Mouse (Mus musculus) cerebellum, adult 11 months (tissue): ENCODE measurements around the gene F5.
"Not testable (repeated sequence)": the region's sequence is repeated elsewhere in the genome, so short reads cannot be mapped to it uniquely, and the experiment has no call there.

Source experiments
- DNase-seq: peaks from one replicate; pipeline ENCODE4 v3.0.0; 2022

The F5 gene

GRCm38 (mm10) chr1:164162745-164163144 is 11.1 kb downstream of the F5 start:
- no peak for DNase-seq

- DNase-seq = no peak
Observed at GRCm38 (mm10) chr1:164168818-164169217, 17.2 kb downstream of the F5 start.

- no peak for DNase-seq
Observed at GRCm38 (mm10) chr1:164170434-164170833, 18.8 kb downstream of the F5 start.

- DNase-seq = no peak
Observed at GRCm38 (mm10) chr1:164173145-164173544, 21.5 kb downstream of the F5 start.

GRCm38 (mm10) chr1:164176856-164177255 is 25.2 kb downstream of the F5 start:
- DNase-seq = no peak

GRCm38 (mm10) chr1:164178429-164178828 is 26.8 kb downstream of the F5 start:
- DNase-seq = no peak

GRCm38 (mm10) chr1:164184142-164184870 is 32.7 kb downstream of the F5 start:
- DNase-seq = peak; percentile 25

GRCm38 (mm10) chr1:164184871-164185223 is 33.2 kb downstream of the F5 start:
- no peak for DNase-seq

GRCm38 (mm10) chr1:164185316-164185715 is 33.7 kb downstream of the F5 start:
- DNase-seq = no peak

GRCm38 (mm10) chr1:164187002-164187560 is 35.4 kb downstream of the F5 start:
- no peak for DNase-seq

- no peak for DNase-seq
Observed at GRCm38 (mm10) chr1:164199551-164199950, 47.9 kb downstream of the F5 start.

- no peak for DNase-seq
Observed at GRCm38 (mm10) chr1:164208437-164208836, 56.8 kb downstream of the F5 start.

GRCm38 (mm10) chr1:164210899-164211298 is 59.3 kb downstream of the F5 start:
- DNase-seq = no peak

GRCm38 (mm10) chr1:164212686-164213085 is 61.0 kb downstream of the F5 start:
- DNase-seq = no peak

GRCm38 (mm10) chr1:164214190-164214589 is 62.6 kb downstream of the F5 start:
- no peak for DNase-seq

GRCm38 (mm10) chr1:164215097-164215496 is 63.5 kb downstream of the F5 start:
- DNase-seq = no peak

- no peak for DNase-seq
Observed at GRCm38 (mm10) chr1:164215540-164215939, 63.9 kb downstream of the F5 start.

GRCm38 (mm10) chr1:164217791-164218685 is 66.4 kb downstream of the F5 start:
- DNase-seq = no peak

GRCm38 (mm10) chr1:164220261-164220660 is 68.6 kb downstream of the F5 start:
- DNase-seq = no peak

- no peak for DNase-seq
Observed at GRCm38 (mm10) chr1:164223089-164223488, 71.5 kb downstream of the F5 start.

- not testable (repeated sequence) for DNase-seq
Observed at GRCm38 (mm10) chr1:164231937-164232570, 80.4 kb downstream of the F5 start.

- DNase-seq = no peak
Observed at GRCm38 (mm10) chr1:164233447-164233846, 81.8 kb downstream of the F5 start.

GRCm38 (mm10) chr1:164235078-164235477 is 83.4 kb downstream of the F5 start:
- no peak for DNase-seq
